Mouse (Mus musculus) mammary gland, adult 2 months (tissue): ENCODE data around the gene Gm11634. TPM values are rescaled to one million over a fixed set of nuclear protein-coding genes. Genes with fewer than 3 reads are reported as not detected.

Experiments used
- polyA plus RNA-seq: library from polyadenylated mRNA; depleted of rRNA; stranded (reverse); fragments of >200 nt; gene quantifications from 2 replicates; pipeline ENCODE4 v1.2.3, GENCODE M21; 2012; ENCODE audit warnings: low replicate concordance; rRNA removed

Gene Gm11634
- not detected in 2 replicates for polyA plus RNA-seq

DNA sequence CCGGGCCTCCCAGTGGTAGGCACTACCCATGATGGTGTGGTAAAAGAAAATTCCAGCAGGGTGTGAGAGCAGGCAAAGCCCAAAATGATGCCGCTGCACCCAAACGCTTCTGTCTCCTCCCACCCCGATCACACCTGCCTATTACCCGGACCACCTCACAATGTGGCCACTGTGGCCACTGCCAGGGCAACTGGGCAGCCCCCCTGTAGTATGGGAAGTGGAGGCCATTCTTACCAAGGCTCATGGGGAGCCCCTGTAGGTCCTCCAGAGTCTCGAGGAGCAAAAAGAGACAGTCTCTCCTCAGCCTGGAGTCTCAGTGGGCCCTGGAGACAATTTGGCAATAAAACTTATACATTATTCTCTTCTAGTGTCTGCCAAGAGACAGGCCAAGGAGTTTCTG is at the start of gene Gm11634:
Gm11634 (minus strand) TSS at position 101 of the 400 bp plus-strand sequence.

DNA sequence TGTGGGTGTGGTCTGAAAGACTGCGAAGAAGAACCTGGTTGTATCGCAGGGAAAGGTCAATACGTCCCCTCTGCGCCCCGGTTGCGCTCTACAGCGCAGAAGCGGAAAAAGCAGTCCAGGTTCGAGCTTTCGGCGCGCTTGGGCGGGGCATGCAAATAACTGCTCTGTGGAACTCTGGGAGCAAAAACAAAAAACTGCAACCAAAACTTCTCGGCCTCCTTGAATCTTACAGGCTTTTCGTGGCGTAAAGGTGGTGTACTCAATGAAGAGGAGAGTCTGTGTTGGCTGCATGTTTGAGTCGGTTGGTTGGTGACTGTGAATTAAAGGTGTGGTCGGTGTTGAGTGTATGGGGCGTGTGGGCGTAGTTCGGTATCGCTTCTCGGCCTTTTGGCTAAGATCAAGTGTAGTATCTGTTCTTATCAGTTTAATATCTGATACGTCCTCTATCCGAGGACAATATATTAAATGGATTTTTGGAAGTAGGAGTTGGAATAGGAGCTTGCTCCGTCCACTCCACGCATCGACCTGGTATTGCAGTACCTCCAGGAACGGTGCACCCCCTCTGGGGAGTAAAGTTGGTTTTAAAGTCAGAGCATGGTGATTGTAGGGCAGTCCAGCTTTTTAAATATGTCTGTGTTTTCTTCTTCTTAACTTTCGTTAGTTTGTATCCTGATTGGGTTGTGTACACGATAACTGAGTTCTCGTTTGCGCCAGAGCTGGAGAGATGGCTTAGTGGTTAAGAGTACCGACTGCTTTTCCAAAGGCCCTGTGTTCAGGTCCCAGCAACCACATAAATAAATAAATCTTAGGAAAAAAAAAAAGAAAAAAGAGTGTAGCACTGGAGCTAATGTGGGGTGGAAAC is 28.2 kb upstream of the Gm11634 start, which contains the start of gene Rdm1:
Rdm1 (plus strand) TSS at position 201 of the 862 bp plus-strand sequence.

DNA sequence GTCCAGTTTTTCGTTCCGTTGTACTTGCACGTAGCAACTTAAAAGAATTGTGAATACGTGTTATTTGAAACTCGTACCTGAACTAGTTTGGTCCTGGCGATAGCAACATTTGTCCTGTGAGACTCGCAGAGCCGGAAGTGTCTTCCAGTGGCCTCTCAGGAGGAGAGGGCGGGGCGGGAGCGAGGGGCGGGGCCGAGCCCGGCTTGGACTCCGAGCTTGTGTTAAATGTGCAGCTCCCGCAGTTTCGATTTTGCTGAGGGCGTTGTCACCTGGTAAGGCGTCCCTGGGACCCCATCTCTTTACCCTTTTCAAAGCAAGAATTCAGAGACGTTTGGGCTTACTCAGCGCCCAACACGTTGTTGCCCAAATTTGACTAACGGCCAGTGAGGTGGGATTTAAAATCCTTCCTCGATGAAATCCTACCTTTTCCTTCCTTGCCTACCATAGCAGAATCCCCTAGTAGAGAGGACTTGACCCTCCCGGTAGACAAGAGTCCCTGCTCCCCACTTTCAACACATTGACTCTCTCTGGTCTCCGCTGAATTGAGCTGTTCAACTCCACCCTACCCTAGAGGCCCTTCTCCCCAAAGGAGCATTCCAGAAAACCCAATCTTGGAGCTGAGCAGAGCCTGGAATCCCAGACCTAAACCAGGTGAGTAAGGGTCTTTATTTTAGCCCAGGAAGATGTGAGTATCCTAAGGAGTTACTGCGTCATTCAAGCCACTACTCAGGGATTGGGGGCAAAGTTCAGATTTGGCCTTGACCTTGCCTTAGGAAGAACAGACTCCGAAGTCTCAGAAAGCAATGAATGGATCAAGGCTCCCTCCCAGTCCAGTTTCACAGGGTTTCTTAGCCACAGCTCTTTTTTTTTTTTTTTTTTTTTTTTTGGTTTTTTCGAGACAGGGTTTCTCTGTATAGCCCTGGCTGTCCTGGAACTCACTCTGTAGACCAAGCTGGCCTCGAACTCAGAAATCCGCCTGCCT is 16.7 kb downstream of the Gm11634 start, which contains the start of gene Tmem106a:
Tmem106a (plus strand) TSS at position 189 of the 982 bp plus-strand sequence.

DNA sequence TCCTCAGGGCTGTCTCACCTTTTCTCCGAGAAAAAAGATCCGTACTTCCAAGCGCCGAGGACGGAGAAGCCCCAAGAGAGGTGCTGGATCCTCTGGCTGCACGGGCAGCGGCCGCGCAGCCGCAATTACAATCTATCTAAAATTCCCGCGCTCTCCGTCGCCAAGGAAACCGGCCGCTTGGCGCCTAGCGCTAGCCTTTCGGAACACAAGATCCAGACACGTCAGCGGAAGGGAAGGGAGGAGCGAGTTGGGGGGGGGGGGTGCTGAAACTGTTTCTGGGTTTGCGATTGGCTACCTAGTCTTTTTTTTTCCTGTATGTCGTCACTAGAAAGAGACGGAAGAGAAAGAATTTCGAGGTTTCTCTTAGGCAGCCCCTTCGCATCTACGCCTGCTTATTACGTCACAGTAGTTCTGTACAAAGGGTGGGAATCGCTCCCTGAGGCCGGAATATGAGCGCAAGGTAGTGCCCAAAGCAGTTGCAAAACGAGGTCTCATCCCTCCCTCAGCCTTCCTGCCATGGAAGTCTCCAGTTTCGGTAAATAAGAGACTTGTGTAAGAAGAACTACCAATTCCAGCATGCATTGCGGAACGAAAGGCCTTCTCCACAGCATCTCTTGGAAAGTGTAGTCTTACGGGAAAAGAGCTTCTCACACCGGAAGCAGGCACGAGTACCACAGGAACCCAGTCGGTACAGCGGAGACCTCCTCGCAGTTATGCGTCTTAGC is 47.1 kb downstream of the Gm11634 start, which contains the start of the genes Brca1 and Nbr1:
Brca1 (minus strand) TSS at position 205 of the 725 bp plus-strand sequence.
Nbr1 (plus strand) TSS at position 399 of the 725 bp plus-strand sequence.

Other genes with a start within 250 kb of the Gm11634 start
- 0.06 and 0.60 TPM in 2 replicates for gene G6pc, start 231.7 kb downstream of the Gm11634 start, polyA plus RNA-seq
- gene Aarsd1, start 181.6 kb downstream of the Gm11634 start, polyA plus RNA-seq, result 22.4 and 22.6 TPM in 2 replicates
- gene Gm27029, start 174.5 kb downstream of the Gm11634 start, polyA plus RNA-seq, result 0.46 TPM in 1 of 2 replicates, not detected in the other
- 24.9 and 25.1 TPM in 2 replicates for gene Rundc1, start 174.2 kb downstream of the Gm11634 start, polyA plus RNA-seq
- 3.4 and 15.5 TPM in 2 replicates for gene Ptges3l, start 173.9 kb downstream of the Gm11634 start, polyA plus RNA-seq
- 285 and 417 TPM in 2 replicates for gene Rpl27, start 157.0 kb downstream of the Gm11634 start, polyA plus RNA-seq
- gene Ifi35, start 150.8 kb downstream of the Gm11634 start, polyA plus RNA-seq, result 48.5 and 57.7 TPM in 2 replicates
- 9.3 and 10.1 TPM in 2 replicates for gene Rnd2, start 134.3 kb downstream of the Gm11634 start, polyA plus RNA-seq
- 137 and 204 TPM in 2 replicates for gene Vat1, start 133.0 kb downstream of the Gm11634 start, polyA plus RNA-seq
- 0.37 and 0.60 TPM in 2 replicates for gene Brca1, start 47.3 kb downstream of the Gm11634 start, polyA plus RNA-seq
- gene Nbr1, start 47.1 kb downstream of the Gm11634 start, polyA plus RNA-seq, result 98.5 and 134 TPM in 2 replicates
- gene Tmem106a, start 17.0 kb downstream of the Gm11634 start, polyA plus RNA-seq, result 72.0 and 133 TPM in 2 replicates
- gene Rdm1, start 27.9 kb upstream of the Gm11634 start, polyA plus RNA-seq, result 21.4 and 37.1 TPM in 2 replicates
- gene Arl4d, start 66.3 kb upstream of the Gm11634 start, polyA plus RNA-seq, result 7.7 and 8.1 TPM in 2 replicates
- 10.8 and 14.0 TPM in 2 replicates for gene Dhx8, start 133.7 kb upstream of the Gm11634 start, polyA plus RNA-seq
- 6.8 and 8.5 TPM in 2 replicates for gene Etv4, start 186.1 kb upstream of the Gm11634 start, polyA plus RNA-seq